Mouse (Mus musculus): ENCODE measurements around the gene Zfp84. TPM values are rescaled to one million over a fixed set of nuclear protein-coding genes. Genes with fewer than 3 reads are reported as not detected.
A peak's percentile ranks its signal among the peaks of the same experiment; 100 is the strongest.
"Not testable (repeated sequence)": the region's sequence is repeated elsewhere in the genome, so short reads cannot be mapped to it uniquely, and the experiment has no call there.

Gene Zfp84
- 1.0 and 1.8 TPM in 2 replicates for polyA plus RNA-seq (2012; rRNA removed)

GRCm38 (mm10) chr7:29768090-29768900 is at the start of gene Zfp84:
TSS of gene Zfp84 (plus strand) at chr7:29768552.
- Histone ChIP-seq H3K4me1 (ENCODE audit: control insufficient read depth, insufficient read depth, insufficient read length, low read length) (peaks cover 11% of the 10 kb centered on the region; the same call in 1 of the 2 replicates), H3K36me3 (ENCODE audit: control insufficient read depth, insufficient read depth, low read length) (peaks cover 5% of the 10 kb centered on the region; the same call in 1 of the 2 replicates), H3K27ac (ENCODE audit: insufficient read depth, low read depth, low read length) (peak within 1 kb of the TSS; percentile 96), H3K4me3 (ENCODE audit: low read depth, low read length) (peak within 1 kb of the TSS; percentile 99), H3K27me3 (ENCODE audit: control insufficient read depth, insufficient read depth, low read length) (no peaks in the 10 kb centered on the region)
- under 1% methylated on average over 32 of the region's 32 CpGs for WGBS
- TF ChIP-seq POLR2A (IDR thresholded peaks at IDR 0.05; ENCODE audit: low read depth, low read length), result peak; percentile 58; the same call in 1 of the 2 replicates
- no peak; the same call in 1 of the 2 replicates for TF ChIP-seq CTCF (IDR thresholded peaks at IDR 0.05; ENCODE audit: extremely low read depth, insufficient read length, insufficient replicate concordance, low read depth, low read length)

GRCm38 (mm10) chr7:29725461-29726142 is 42.8 kb upstream of the Zfp84 start:
- WGBS, result 35% methylated on average over 17 of the region's 17 CpGs
- not testable (repeated sequence) for H3K36me3 ChIP-seq (ENCODE audit: control insufficient read depth, insufficient read depth, low read length); H3K27me3 ChIP-seq (ENCODE audit: control insufficient read depth, insufficient read depth, low read length); H3K4me1 ChIP-seq (ENCODE audit: control insufficient read depth, insufficient read depth, insufficient read length, low read length); H3K4me3 ChIP-seq (ENCODE audit: low read depth, low read length); H3K27ac ChIP-seq (ENCODE audit: insufficient read depth, low read depth, low read length)

GRCm38 (mm10) chr7:29726860-29727259 is 41.5 kb upstream of the Zfp84 start, which contains the start of gene Catsperg2:
TSS of gene Catsperg2 (minus strand) at chr7:29727032.
- 74% methylated on average over 11 of the region's 11 CpGs for WGBS
- H3K4me3 ChIP-seq (ENCODE audit: low read depth, low read length); H3K27me3 ChIP-seq (ENCODE audit: control insufficient read depth, insufficient read depth, low read length); H3K4me1 ChIP-seq (ENCODE audit: control insufficient read depth, insufficient read depth, insufficient read length, low read length); H3K27ac ChIP-seq (ENCODE audit: insufficient read depth, low read depth, low read length); H3K36me3 ChIP-seq (ENCODE audit: control insufficient read depth, insufficient read depth, low read length): not testable (repeated sequence)

- WGBS, result 82% methylated on average over 2 of the region's 2 CpGs
- H3K27me3 ChIP-seq (ENCODE audit: control insufficient read depth, insufficient read depth, low read length), result no peaks in the 10 kb centered on the region
- no peak overlapping the region for H3K4me3 ChIP-seq (ENCODE audit: low read depth, low read length)
- H3K27ac ChIP-seq (ENCODE audit: insufficient read depth, low read depth, low read length), result no peak overlapping the region
- no peaks in the 10 kb centered on the region for H3K4me1 ChIP-seq (ENCODE audit: control insufficient read depth, insufficient read depth, insufficient read length, low read length)
- TF ChIP-seq POLR2A (IDR thresholded peaks at IDR 0.05; ENCODE audit: low read depth, low read length) (no peak), CTCF (IDR thresholded peaks at IDR 0.05; ENCODE audit: extremely low read depth, insufficient read length, insufficient replicate concordance, low read depth, low read length) (no peak)
- H3K36me3 ChIP-seq (ENCODE audit: control insufficient read depth, insufficient read depth, low read length), result no peaks in the 10 kb centered on the region
Measured at GRCm38 (mm10) chr7:29728055-29728454, 40.3 kb upstream of the Zfp84 start.

GRCm38 (mm10) chr7:29742258-29742657 is 26.1 kb upstream of the Zfp84 start:
- H3K27me3 ChIP-seq (ENCODE audit: control insufficient read depth, insufficient read depth, low read length), result no peaks in the 10 kb centered on the region
- TF ChIP-seq POLR2A (IDR thresholded peaks at IDR 0.05; ENCODE audit: low read depth, low read length), result no peak
- no peak for TF ChIP-seq CTCF (IDR thresholded peaks at IDR 0.05; ENCODE audit: extremely low read depth, insufficient read length, insufficient replicate concordance, low read depth, low read length)
- 46% methylated on average over 3 of the region's 3 CpGs for WGBS
- no peaks in the 10 kb centered on the region for H3K36me3 ChIP-seq (ENCODE audit: control insufficient read depth, insufficient read depth, low read length)
- no peaks in the 10 kb centered on the region for H3K4me1 ChIP-seq (ENCODE audit: control insufficient read depth, insufficient read depth, insufficient read length, low read length)
- H3K4me3 ChIP-seq (ENCODE audit: low read depth, low read length), result no peak overlapping the region
- no peak overlapping the region for H3K27ac ChIP-seq (ENCODE audit: insufficient read depth, low read depth, low read length)

GRCm38 (mm10) chr7:29760476-29760875 is 7.9 kb upstream of the Zfp84 start:
- no peak for TF ChIP-seq CTCF (IDR thresholded peaks at IDR 0.05; ENCODE audit: extremely low read depth, insufficient read length, insufficient replicate concordance, low read depth, low read length)
- no peak for TF ChIP-seq POLR2A (IDR thresholded peaks at IDR 0.05; ENCODE audit: low read depth, low read length)
- Histone ChIP-seq H3K4me1 (ENCODE audit: control insufficient read depth, insufficient read depth, insufficient read length, low read length) (no peaks in the 10 kb centered on the region), H3K36me3 (ENCODE audit: control insufficient read depth, insufficient read depth, low read length) (no peaks in the 10 kb centered on the region), H3K27ac (ENCODE audit: insufficient read depth, low read depth, low read length) (no peak overlapping the region), H3K4me3 (ENCODE audit: low read depth, low read length) (no peak overlapping the region), H3K27me3 (ENCODE audit: control insufficient read depth, insufficient read depth, low read length) (no peaks in the 10 kb centered on the region)
- 80% methylated on average over 5 of the region's 5 CpGs for WGBS

GRCm38 (mm10) chr7:29764702-29765101 is 3.6 kb upstream of the Zfp84 start:
- Histone ChIP-seq H3K27ac (ENCODE audit: insufficient read depth, low read depth, low read length) (no peak overlapping the region), H3K4me3 (ENCODE audit: low read depth, low read length) (no peak overlapping the region), H3K4me1 (ENCODE audit: control insufficient read depth, insufficient read depth, insufficient read length, low read length) (peaks cover 6% of the 10 kb centered on the region; the same call in 1 of the 2 replicates), H3K36me3 (ENCODE audit: control insufficient read depth, insufficient read depth, low read length) (no peaks in the 10 kb centered on the region), H3K27me3 (ENCODE audit: control insufficient read depth, insufficient read depth, low read length) (no peaks in the 10 kb centered on the region)
- WGBS, result 86% methylated on average over 7 of the region's 7 CpGs
- TF ChIP-seq CTCF (IDR thresholded peaks at IDR 0.05; ENCODE audit: extremely low read depth, insufficient read length, insufficient replicate concordance, low read depth, low read length) (no peak), POLR2A (IDR thresholded peaks at IDR 0.05; ENCODE audit: low read depth, low read length) (no peak)

All from small intestine, adult 2 months (tissue).